Mouse (Mus musculus) megakaryocyte-erythroid progenitor cell, adult 5-6 weeks (primary cell): ENCODE results near the gene Fbxw24. TPM values are rescaled to one million over a fixed set of nuclear protein-coding genes. Genes with fewer than 3 reads are reported as not detected.
"Not testable (repeated sequence)": the region's sequence is repeated elsewhere in the genome, so short reads cannot be mapped to it uniquely, and the experiment has no call there.

Source experiments
- ATAC-seq: replicated peaks from 2 replicates; pipeline ENCODE4 v1.8.0; 2016; ENCODE audit warnings: mild to moderate bottlenecking, inconsistent platforms; ENCODE audit not compliant: severe bottlenecking, poor library complexity, low FRiP score, low TSS enrichment
- total RNA-seq, 2 experiments: library from RNA; stranded (forward) in 1 of 2; stranded (reverse) in 1 of 2; fragments of 200-1000, 215-1000 nt in 1 of 2; fragments of >200 nt in 1 of 2; fragmentation: Nextera tagmentation in 1 of 2; gene quantifications; 2 replicates each; pipeline ENCODE4 v1.2.3; 2014 to 2017

Fbxw24 gene
- total RNA-seq (2014; fragmentation: Nextera tagmentation) (not detected in 2 replicates), total RNA-seq (2017) (not detected in 2 replicates)

DNA sequence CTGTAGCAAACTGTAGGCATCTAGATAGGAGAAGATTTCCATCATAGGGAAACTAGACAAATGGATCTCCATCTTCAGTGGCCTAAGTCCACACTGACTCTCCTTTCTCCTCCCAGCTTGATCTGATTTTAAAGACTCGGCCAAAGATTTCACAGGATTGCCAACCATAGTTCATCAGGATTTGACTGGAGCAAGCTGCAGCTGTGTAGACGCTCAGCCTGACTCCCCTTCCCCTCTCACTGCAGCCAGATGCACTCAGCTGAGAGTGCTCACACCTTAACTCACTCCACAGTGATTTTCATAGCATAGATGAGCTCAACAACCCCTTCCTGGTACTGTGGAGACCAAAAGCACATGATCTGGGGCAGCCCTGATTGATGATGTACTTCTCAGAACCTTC lies at the start of gene Fbxw24:
Gene Fbxw24, minus strand, starts transcription at position 101 of the 400 bp plus-strand sequence.
- not testable (repeated sequence) for ATAC-seq

DNA sequence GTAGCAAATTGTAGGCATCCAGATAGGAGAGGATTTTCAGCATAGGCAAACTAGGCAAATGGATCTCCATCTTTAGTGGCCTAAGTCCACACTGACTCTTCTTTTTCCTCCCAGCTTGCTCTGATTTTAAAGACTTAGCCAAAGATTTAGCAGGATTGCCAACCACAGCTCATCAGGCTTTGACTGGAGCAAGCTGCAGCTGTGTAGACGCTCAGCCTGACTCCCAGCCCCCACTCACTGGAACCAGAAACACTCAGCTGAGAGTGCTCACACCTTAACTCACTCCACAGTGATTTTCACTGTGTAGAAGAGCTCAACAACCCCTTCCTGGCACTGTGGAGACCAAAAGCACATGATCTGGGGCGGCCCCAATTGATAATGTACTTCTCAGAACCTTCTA lies 38.7 kb upstream of the Fbxw24 start, which contains the start of gene Fbxw25:
Gene Fbxw25, minus strand, starts transcription at position 101 of the 400 bp plus-strand sequence.
- not testable (repeated sequence) for ATAC-seq

DNA sequence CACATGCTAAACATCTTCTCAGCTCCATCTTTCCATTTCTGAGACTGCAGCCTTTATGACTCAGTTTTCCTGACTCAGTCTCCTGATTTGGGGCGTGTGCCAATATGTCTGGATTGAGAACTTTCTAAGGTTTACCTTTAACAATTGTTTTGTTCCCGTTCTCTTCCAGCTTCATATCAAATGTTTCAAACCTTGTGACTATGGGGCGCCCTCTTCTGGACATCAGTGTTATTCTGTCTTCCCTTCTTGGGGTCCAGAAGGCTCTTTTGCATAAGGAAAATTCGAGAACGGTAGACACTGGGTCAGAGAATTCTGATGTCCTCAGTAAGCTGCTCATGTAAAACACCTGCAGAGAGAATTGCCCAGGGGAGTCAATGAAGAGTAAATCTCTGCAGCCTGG lies 19.0 kb downstream of the Fbxw24 start:
- not testable (repeated sequence) for ATAC-seq

DNA sequence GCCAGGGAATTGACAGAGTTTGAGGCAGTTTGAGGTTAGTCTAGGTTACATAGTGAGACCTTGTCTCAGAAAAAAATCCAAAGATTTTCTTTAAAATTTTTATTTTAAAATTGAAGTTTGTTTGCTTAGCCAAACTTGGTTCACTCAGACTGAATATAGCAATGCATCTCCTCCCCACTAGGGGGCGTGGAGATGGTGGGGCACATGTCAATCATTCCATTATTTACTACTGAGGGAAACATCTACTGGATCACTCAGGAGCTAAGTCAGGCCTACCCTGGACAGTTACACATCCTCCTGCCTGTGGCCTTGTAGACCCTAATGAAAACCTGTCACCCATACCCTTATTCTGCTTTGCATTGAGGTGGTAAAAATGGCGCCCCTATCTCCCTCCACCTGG lies 23.7 kb downstream of the Fbxw24 start:
- ATAC-seq: not testable (repeated sequence)

DNA sequence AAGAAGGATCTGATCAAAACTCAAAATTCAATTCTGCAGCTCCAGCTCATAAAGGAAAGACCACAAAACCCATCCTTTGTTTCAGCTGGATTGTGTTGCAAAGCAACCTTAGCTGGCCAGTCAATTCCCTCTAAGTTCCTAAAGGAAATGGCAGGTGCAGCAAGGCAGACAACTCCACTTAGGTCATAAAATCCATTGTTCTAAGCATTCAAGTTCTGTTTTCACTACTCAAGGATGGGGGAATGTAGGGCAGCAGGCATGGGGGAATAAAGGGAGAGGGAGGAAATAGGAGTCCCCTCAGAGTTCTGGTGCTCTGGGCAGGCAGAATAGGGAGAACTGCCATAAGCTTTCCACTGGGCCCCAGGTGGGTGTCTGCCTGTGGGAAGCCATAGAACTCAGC lies 28.6 kb downstream of the Fbxw24 start:
- ATAC-seq: no peak

DNA sequence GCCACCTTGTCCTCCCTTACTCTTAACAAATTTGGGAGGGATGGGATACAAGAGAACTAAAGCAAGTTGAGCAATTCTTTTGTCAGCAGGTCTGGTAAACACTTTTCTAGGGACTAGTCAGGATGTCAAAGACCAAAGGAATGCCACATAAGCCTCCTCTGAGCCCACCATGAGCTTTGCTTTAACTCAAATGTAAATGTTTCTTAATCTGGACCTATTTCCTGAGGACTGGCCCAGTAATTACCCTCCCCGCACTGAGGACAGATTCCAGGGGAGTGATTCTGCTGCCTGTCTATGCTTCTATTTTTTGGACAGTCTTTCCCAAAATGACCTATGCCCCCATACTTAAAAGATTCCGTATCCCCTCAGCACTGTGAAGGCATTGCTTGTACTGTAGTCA lies 31.0 kb downstream of the Fbxw24 start:
- ATAC-seq: no peak

DNA sequence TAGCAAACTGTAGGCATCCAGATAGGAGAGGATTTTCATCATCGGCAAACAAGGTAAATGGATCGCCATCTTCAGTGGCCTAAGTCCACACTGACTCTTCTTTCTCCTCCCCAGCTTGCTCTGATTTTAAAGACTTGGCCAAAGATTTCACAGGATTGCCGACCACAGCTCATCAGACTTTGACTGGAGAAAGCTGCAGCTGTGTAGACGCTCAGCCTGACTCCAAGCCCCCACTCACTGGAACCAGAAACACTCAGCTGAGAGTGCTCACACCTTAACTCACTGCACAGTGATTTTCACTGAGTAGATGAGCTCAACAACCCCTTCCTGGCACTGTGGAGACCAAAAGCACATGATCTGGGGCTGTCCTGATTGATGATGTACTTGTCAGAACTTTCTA lies 57.7 kb downstream of the Fbxw24 start, which contains the start of gene Fbxw15:
Gene Fbxw15, minus strand, starts transcription at position 101 of the 400 bp plus-strand sequence.
- not testable (repeated sequence) for ATAC-seq

DNA sequence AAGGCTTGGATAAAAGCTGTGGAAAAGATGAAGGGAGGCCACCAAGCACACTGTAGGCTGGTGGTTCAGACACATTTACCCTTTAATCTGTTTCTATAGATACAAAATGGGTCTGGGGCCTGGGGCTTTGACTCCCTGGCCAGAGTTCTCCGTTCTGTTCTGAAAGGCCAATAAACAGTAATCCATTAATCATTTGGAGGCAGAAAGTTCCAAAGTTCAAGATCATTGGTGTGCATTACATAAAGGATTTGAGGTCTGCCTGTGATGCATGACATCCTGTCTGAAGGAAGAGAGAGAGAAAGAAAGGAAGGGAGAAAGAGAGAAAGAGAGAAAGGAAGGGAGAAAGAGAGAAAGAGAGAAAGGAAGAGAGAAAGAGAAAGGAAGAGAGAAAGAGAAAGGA lies 60.3 kb downstream of the Fbxw24 start:
- ATAC-seq: no peak

DNA sequence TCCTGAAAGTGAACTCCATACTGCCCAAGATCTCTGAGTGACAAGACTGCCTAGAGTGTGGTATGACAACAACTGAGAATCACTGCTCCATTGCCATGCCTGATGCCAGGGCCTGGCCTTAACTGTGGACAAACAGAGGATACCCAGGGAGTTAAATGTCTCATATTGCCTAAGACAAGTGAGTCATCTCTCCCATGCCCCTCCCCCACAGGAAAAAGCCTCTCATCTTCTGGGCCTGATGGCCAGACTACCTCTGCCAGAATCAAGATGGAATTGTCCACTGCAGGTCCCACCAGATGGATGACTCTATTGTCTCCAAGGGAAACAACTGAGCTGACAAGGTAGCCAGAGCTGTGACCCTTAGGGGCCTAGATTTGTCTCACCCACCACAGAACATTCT lies 63.8 kb downstream of the Fbxw24 start:
- not testable (repeated sequence) for ATAC-seq

DNA sequence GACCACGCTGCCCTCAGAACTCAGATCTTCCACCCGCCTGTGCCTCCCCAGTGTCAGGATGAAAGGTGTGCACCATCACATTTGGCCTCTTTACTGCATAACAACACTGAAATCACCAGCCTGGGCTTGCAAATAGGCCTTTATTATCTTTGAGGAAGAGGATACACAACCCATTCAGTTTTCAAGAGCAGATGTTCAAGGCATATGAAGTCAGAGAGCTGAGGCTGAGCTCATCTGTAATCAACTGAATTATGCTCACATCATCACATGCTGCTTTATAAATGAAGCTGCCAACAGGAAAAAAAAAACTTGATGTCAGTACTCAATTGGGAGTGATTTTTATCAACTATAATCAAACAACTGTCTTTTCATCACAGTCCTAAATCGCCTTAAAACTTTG lies 73.4 kb downstream of the Fbxw24 start:
- ATAC-seq: no peak

Other genes with a start within 250 kb of the Fbxw24 start
- gene Fbxw22, start 221.8 kb downstream of the Fbxw24 start, total RNA-seq (2014; fragmentation: Nextera tagmentation): not detected in 2 replicates
- gene Fbxw22, start 221.8 kb downstream of the Fbxw24 start, total RNA-seq (2017): not detected in 2 replicates
- gene Fbxw16, start 176.9 kb downstream of the Fbxw24 start, total RNA-seq (2014; fragmentation: Nextera tagmentation): not detected in 2 replicates
- not detected in 2 replicates for gene Fbxw16, start 176.9 kb downstream of the Fbxw24 start, total RNA-seq (2017)
- gene Fbxw19, start 130.2 kb downstream of the Fbxw24 start, total RNA-seq (2014; fragmentation: Nextera tagmentation): not detected in 2 replicates
- not detected in 2 replicates for gene Fbxw19, start 130.2 kb downstream of the Fbxw24 start, total RNA-seq (2017)
- not detected in 2 replicates for gene Fbxw15, start 57.8 kb downstream of the Fbxw24 start, total RNA-seq (2014; fragmentation: Nextera tagmentation)
- gene Fbxw15, start 57.8 kb downstream of the Fbxw24 start, total RNA-seq (2017): not detected in 2 replicates
- not detected in 2 replicates for gene Fbxw25, start 38.6 kb upstream of the Fbxw24 start, total RNA-seq (2014; fragmentation: Nextera tagmentation)
- not detected in 2 replicates for gene Fbxw25, start 38.6 kb upstream of the Fbxw24 start, total RNA-seq (2017)
- gene Fbxw18, start 76.6 kb upstream of the Fbxw24 start, total RNA-seq (2014; fragmentation: Nextera tagmentation): not detected in 2 replicates
- gene Fbxw18, start 76.6 kb upstream of the Fbxw24 start, total RNA-seq (2017): not detected in 2 replicates
- gene Fbxw26, start 120.0 kb upstream of the Fbxw24 start, total RNA-seq (2014; fragmentation: Nextera tagmentation): not detected in 2 replicates
- gene Fbxw26, start 120.0 kb upstream of the Fbxw24 start, total RNA-seq (2017): not detected in 2 replicates
- not detected in 2 replicates for gene Fbxw27, start 164.6 kb upstream of the Fbxw24 start, total RNA-seq (2014; fragmentation: Nextera tagmentation)
- not detected in 2 replicates for gene Fbxw27, start 164.6 kb upstream of the Fbxw24 start, total RNA-seq (2017)
- not detected in 2 replicates for gene Spink8, start 186.2 kb upstream of the Fbxw24 start, total RNA-seq (2014; fragmentation: Nextera tagmentation)
- gene Spink8, start 186.2 kb upstream of the Fbxw24 start, total RNA-seq (2017): not detected in 2 replicates
- 32.9 and 61.1 TPM in 2 replicates for gene Nme6, start 206.7 kb upstream of the Fbxw24 start, total RNA-seq (2014; fragmentation: Nextera tagmentation)
- gene Nme6, start 206.7 kb upstream of the Fbxw24 start, total RNA-seq (2017): 27.6 and 47.6 TPM in 2 replicates
- 306 TPM in 1 of 2 replicates, not detected in the other for gene Camp, start 223.6 kb upstream of the Fbxw24 start, total RNA-seq (2014; fragmentation: Nextera tagmentation)
- gene Camp, start 223.6 kb upstream of the Fbxw24 start, total RNA-seq (2017): 9.3 and 29.3 TPM in 2 replicates
- 58.2 and 61.3 TPM in 2 replicates for gene Cdc25a, start 249.5 kb upstream of the Fbxw24 start, total RNA-seq (2014; fragmentation: Nextera tagmentation)
- gene Cdc25a, start 249.5 kb upstream of the Fbxw24 start, total RNA-seq (2017): 46.7 and 58.8 TPM in 2 replicates